Mouse (Mus musculus) fat pad, adult 2 months (tissue): Measurements from ENCODE around the gene Rcan2.

Source experiments
- DNase-seq: peaks from one replicate; pipeline ENCODE4 v3.0.0-alpha.2; 2011; ENCODE audit warnings: low read depth, low spot score; ENCODE audit errors: extremely low read depth

Gene Rcan2

DNA sequence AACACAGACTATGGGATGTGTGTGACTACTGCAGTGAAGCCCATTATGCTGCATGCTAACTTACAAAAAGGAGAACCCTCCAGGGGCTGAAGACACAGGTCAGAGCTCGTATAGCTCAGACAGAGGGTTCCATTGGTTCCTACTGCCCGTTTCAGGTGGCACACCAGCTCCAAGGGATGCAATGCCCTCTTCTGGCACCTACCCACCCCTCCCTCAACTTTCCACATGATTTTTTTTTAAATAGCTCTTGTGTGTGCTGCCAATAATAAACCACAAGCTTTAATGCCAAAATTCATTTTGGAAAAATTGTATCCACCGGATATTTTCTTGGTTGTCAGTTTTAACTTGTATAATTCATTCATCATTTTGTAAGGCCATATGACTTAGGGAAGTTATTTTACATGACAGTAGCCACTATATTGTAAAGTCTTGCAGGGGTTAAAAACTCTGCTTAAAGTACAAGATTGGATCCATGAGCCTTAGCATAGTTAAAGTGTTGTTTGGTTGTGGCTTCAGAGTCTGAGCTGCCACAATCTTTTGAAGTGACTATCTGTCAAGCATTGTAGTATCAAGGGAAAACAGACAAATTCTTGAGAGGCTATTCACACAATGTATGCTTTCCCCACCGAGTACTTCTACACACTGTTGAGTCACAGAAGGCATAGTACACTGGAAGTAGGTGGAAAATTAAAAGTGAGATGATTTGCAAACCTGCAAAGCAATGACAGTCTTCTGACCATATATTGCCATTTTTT, 212.8 kb downstream of the Rcan2 start:
- DNase-seq: no peak

GRCm38 (mm10) chr17:44016314-44016713, 215.2 kb downstream of the Rcan2 start:
- no peak for DNase-seq

DNA sequence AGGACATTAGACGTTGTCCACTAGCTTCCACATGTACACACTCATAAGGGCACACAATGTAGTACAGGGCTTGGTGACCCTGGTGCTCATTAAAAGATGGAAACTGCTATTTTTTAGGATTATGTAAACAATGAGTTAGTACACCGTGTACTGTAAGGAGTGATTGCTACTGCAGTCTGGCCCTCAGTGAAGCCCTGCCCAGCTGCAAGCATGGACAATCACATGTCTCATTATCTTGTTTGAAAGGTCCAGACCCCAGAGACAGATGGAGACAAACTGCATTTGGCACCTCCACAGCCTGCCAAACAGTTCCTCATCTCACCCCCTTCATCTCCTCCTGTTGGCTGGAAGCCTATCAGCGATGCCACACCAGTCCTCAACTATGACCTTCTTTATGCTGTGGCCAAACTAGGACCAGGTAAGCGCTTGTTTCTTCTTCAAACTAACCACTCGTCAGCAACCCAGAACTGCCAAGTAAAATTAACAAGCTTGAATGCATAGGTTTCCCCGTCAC, 219.6 kb downstream of the Rcan2 start:
- DNase-seq: no peak

DNA sequence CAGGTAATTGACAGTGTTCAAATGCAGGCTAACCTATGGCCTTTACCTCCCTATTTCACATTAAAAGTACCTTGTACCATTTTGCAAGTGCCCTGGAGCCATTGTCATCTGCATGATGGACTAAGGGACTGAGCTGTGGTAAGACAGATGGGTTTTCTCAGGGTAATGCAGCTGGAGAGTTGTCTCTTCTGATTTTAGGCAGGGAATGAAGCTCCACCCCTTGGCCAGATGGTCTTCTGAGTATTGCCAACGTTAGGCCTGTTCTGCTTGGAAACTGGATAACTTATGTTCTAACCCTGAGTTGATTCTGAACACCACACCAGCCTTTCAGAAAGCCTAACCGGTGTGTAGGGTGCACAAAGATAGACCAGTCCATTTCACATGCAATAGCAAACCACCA, 222.7 kb downstream of the Rcan2 start:
- no peak for DNase-seq

DNA sequence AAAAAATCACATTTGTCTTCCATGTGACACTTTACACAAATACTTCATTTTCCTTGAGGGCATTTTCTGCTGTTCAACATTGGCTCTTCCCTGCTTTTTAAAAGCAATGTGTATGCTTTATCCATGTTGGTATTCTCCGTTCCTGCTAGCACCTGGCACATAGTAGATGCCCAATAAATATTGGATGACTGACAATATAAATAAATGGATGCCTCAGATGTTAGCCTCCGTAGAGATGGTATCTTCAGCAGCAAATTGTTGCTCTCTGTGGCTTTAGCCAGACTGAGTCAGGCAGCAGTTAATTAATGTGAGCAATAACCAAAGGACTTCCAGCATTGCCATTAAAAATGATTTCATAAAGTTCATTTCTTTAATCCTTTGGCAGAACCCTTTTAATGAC, 223.9 kb downstream of the Rcan2 start:
- DNase-seq: peak; percentile 14

GRCm38 (mm10) chr17:44025935-44026334, 224.8 kb downstream of the Rcan2 start:
- DNase-seq: no peak

DNA sequence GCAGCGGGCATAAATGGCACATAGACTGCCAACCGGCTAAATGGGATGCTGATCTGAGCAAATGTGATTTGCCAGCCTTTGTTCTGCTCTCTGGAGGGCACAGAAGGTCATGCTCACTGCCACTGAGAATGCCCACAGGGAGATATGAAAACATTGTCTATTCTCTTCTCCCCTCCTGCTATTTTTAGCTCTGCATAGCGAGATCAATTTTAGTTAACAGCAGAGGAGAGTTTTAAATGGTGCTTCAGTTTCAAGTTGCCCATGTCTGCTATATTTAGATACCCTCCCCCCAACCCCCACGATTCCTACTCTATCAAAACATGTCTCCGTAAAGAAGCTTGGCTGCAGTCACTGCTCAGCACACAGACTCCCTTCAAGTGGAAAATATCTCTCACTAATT, 225.2 kb downstream of the Rcan2 start:
- DNase-seq: no peak

DNA sequence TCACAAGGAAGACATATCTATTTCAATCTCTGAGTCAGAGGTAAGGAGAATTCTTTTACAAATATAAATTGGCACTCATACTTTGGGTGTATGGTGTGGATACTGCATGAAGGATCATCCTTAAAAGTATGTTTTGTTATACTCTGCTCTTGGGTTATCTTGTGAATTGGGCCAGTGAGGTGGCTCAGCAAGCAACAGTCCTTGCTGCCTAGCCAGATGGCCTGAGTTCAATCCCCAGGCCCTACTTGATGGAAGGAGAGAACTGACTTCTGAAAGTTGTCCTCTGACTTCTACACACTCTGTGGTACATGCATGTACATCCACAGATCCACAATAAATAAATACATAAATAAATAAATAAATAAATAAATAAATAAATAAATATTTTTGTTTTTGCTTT, 225.6 kb downstream of the Rcan2 start:
- no peak for DNase-seq

- no peak for DNase-seq
These were observed 226.2 kb downstream of the Rcan2 start for GRCm38 (mm10) chr17:44027311-44027710.

DNA sequence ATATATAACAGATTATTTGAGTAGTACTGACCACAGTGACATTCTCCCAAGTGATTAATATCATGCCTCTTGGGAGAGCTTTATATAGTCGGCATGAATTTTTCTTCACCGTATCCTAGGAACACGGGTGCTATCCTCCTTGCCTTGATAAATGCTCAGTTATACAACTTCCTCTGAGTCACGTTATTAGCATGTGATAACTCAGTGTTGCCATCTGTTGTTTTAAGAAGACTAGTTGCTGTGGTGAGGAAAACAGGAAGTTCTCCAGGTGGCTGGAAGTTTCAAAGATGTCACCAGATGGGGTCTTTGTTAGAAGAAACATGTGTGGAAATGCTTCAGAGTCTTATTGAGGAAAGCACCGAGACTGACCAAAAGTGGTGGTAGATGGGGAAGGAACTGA, 228.5 kb downstream of the Rcan2 start:
- DNase-seq: no peak

- no peak for DNase-seq
These were observed 229.8 kb downstream of the Rcan2 start for GRCm38 (mm10) chr17:44030776-44031587.

- DNase-seq: no peak
These were observed 233.9 kb downstream of the Rcan2 start for GRCm38 (mm10) chr17:44035005-44035404.

- no peak for DNase-seq
These were observed 237.5 kb downstream of the Rcan2 start for GRCm38 (mm10) chr17:44038656-44039055.

DNA sequence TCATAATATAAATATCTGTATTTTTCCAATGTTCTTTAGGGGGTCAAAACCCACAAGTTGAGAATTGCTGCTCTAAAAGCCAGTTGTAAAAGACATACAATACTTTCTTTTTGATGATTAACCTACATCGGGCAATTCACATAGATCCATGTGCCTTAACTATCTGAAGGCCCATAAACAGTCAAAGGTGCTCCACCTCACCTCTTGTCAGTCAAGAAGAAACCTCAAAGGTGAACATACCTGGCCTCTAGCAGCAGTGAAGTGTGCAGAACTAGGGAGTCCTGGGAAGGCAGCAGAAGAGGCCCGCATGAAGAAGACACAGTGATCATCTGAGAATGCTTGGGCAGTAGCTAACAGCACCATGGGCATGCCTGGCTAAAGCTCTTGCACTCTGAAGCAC, 239.3 kb downstream of the Rcan2 start:
- no peak for DNase-seq

- no peak for DNase-seq
These were observed 241.2 kb downstream of the Rcan2 start for GRCm38 (mm10) chr17:44042301-44042700.

DNA sequence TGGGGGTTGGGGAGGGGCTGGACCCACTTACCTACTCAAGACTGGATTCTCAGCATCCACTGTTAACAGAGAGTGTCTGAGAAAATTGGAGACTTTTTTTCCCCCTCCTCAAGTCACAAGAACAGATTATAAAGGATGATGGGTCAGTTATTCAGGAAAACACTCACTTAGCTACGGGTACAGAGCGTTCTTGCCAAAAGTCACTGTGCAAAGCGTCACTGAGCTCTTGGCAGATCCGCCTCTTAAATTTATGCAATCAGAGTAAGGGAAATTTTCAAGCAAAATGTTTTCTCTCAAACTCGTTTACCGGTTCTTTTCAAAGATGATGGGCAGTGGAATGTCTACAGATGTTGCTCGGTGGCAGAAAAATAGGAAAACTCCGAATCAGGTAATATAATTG, 241.7 kb downstream of the Rcan2 start:
- DNase-seq: no peak

DNA sequence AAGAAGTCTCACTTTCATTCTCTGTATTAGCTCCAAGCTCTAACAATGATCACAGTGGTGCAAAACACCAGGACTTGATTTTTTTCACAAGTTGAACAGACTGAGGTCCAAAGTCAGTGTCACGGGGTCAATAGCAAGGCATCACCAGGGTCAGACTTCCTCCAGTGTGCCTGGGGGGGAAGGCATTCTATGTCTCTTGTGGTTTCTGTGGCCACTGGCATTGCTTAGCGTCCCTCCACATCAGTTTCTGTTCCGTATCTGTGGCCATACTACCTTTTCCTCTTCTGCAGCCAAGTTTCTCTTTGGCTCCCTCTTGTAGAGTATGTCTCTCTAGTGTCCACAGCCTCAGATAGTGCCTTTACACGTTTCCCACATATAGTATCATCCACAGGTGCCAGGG, 252.3 kb downstream of the Rcan2 start:
- DNase-seq: no peak

- no peak for DNase-seq
These were observed 256.0 kb downstream of the Rcan2 start for GRCm38 (mm10) chr17:44057123-44057522.

DNA sequence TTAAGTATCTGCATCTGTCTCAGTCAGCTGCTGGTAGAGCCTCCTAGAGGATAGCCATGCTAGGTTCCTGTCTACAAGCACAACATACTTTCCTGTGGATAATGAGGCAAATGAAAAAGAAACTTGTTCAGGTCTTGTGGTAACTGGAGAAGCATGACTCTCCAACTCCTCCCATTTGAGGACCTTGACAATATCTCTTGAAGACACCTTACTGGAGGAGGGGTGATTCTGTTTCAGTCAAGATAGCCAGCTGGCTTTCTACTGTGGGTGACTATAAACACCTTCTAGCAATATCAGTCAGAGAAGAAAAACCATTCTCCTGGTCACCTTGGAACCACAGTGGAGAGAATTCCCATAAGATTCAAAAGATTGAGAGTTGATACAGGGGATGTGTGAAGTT, 257.0 kb downstream of the Rcan2 start:
- DNase-seq: no peak

- no peak for DNase-seq
These were observed 259.6 kb downstream of the Rcan2 start for GRCm38 (mm10) chr17:44060781-44061180.

DNA sequence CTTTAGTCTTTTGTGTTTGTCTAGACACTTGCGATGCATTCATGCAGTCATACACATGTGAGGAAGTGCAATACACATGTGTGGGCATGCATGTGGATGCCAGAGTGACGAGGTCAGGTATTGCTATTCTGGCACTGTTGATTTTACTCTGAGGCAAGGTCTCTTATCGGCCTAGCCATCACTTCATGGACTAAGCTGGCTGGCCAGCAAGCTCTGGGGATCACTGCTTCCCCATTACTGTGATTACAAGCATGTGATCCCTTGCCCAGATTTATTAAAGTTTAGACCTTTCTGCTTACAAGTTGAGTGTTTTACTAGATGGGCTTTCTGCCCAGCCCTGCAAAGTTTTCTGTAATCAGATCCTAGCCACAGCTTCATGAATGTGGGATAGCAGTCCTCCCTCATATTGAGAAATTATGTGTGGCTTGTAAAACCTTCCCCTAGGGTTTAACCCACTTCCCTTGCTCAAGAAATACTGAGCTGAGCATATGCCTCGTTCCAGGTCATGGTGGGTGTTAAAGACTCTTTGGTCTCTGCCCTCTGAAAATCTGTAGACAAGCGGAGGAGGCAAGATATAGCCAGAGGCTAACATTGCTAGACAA, 260.2 kb downstream of the Rcan2 start:
- peak; percentile 98 for DNase-seq

DNA sequence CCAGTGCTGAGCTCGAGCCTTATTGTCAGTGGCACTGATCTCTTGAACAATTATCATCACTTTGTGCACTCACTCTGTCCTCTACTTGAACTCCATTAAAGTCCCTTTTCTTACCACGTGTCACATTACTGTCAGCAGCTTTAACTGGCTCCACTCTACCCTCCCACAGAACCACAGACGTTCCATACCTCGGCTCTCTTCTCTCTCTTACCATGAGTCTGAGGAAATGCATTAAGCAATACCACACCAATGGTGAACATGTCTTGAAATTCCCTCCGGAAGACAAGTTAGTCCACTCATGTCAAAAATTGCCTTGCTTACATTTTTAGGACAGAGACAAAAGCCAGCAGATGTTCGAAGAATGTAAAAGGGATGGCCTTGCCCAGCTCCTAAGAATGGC, 267.7 kb downstream of the Rcan2 start:
- no peak for DNase-seq
